Mouse (Mus musculus) layer of hippocampus, adult 2 months (tissue): ENCODE measurements around the gene Bptf. TPM values are rescaled to one million over a fixed set of nuclear protein-coding genes. Genes with fewer than 3 reads are reported as not detected.
"Not testable (repeated sequence)": the region's sequence is repeated elsewhere in the genome, so short reads cannot be mapped to it uniquely, and the experiment has no call there.

Experiments used
- DNase-seq, 2 experiments: peaks; one replicate each; pipeline ENCODE4 v3.0.0; 2022; ENCODE audit warnings: low spot score in 2 of 2
- H3K27ac ChIP-seq: fragments of 200-600 bp; 2 replicates; pipeline ENCODE4 v1.8.1; 2022
- H3K4me3 ChIP-seq: fragments of 200-600 bp; 2 replicates; pipeline ENCODE4 v1.8.1; 2022; ENCODE audit warnings: mild to moderate bottlenecking
- CTCF ChIP-seq: fragments of 200-600 bp; conservative IDR thresholded peaks from 2 replicates; pipeline ENCODE4 v1.8.1; 2022; ENCODE audit warnings: antibody characterized with exemption, mild to moderate bottlenecking, moderate library complexity
- total RNA-seq, 2 experiments: library from RNA; stranded (reverse); gene quantifications; 2 replicates each; pipeline ENCODE4 v1.2.3; 2021

The Bptf gene
- total RNA-seq, 2 experiments from 2014 or later = 69.3 to 76.2 TPM

DNA sequence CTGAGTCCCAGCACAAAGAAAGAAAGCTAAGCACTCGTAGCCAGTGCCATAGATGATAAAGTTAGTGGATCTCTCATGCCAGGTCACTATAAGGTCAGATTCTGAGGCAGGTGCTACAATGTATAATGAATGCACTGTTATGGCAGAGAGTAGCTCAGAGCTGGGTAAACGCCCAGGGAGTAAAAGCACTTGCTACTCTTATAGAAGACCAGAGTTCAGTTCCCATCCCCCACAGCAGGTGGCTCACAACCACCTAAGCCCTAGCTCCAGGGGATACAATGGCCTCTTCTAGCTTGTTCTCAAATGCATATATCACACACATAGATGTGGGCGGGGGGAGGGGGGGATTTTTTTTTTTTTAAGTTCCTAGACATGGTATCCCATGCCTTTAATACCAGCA, 3.8 kb upstream of the Bptf start:
- DNase-seq = no peak
- Histone ChIP-seq H3K27ac (no peak overlapping the region), H3K4me3 (no peak overlapping the region)
- no peak for TF ChIP-seq CTCF

DNA sequence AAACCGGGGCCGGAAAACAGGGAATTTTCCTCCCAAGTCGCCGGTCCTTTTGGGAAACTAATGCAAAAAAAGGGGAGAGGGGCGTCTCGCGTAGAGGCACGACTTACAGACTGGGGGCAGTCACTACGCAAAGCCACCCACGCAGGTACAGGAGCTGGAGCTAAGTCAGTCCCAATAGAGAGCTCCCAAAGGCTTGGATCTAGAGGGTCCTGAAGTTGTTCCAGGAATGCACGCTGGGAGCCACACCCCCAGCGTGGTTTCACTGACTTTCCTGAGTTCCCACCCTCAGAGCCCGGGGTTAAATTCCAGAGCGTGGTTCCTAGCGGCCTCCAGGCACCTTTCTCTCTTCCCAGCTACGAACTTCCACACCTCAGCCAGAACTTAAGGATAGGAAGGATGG, 499 bp upstream of the Bptf start:
- DNase-seq = no peak
- H3K27ac ChIP-seq = peak overlapping the region; percentile 96; the same call in 1 of the 2 replicates
- TF ChIP-seq CTCF = peak; percentile 1; the same call in 1 of the 2 replicates
- peak overlapping the region; percentile 57 for H3K4me3 ChIP-seq

DNA sequence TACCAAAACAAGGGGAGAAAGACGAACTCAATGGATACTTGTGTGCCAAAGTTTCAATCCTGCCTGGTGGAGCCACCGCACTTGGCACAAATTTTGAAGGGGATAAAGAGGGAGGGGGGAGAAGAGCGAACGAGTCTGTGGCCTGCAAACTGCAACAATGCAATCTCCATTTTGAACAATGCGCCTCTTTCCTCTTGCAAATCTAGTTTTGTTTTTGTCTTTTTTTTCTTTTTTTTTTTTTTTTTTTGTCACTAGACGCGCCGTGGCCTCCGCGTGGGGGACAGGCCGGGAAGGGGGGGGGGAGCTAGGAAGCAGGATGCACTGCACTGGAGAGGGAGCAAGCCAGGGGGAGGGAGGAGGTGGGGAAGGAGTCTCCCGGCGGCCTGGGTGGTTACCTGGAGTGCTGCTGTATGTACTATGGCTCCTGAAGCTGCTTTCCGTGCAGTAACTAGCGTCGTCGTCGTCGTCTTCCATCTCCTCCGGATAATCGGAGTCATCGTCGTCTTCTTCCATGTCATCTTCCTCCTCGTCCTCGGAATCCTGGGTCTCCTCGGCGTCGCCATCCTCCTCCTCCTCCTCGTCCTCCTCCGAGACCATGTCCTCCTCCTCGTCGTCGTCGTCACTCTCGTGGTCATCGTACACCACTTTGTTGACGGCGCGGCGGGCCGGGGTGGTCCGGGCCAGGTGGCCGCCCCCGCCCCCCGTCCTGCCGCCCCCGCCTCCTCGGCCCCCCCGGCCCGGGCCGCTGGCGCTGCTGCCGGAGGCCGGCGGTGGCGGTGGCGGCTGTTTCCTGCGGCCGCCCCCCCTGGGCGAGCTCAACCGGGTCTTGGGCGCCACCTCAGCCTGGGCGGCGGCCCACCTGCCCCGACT, 813 bp downstream of the Bptf start:
- peak; percentile 30 to 46 for DNase-seq
- Histone ChIP-seq H3K27ac (peak overlapping the region; percentile 96), H3K4me3 (peak overlapping the region; percentile 89)
- TF ChIP-seq CTCF = no peak

DNA sequence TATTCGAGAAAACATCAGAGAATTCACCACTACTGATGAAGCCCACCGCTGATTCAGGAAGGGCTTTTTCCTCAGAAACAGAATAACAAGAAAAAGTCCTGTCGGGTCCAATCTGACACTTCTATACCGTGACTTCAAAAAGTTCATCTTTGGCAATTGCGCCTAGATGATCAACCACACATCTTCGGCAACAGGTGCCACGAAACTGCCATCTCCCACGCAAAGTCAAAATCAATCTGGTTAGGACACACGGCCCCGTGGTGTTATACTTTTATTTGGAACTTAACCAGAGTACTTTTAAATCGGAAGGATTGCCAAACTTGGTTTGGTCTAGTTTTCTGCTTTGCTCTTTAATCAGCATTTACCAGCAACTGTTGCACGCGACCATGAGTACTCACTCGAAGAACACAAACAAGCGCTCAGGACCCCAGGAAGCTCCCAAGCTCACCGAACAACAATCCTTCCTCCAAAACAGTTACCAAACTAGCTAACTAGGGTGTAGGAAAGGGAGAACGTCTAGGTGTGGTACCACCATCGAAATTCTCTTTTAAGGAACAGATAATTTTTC, 1.6 kb downstream of the Bptf start:
- no peak for DNase-seq
- no peak for TF ChIP-seq CTCF
- Histone ChIP-seq H3K27ac (peak overlapping the region; percentile 96), H3K4me3 (peak overlapping the region; percentile 89)

DNA sequence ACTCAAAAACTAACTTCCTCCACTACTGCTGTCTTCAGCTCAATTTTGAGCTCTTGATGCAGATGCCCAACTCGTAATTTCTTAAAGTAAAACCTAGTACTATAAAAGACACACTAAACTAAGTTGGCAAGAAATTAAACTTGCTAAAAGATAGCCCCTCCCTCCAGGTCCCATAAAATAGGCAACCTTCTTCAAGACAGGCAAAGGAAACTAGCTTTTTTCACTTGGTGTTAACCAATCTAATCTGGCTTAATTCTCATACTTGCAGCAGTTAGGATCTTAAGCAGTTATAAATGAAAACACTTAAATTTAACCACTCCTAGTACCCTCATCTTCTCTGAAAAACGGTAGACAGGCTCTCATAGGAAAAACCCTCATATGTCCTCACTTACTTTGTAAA, 2.3 kb downstream of the Bptf start:
- TF ChIP-seq CTCF = no peak
- H3K4me3 ChIP-seq = peak overlapping the region; percentile 89
- DNase-seq = no peak
- H3K27ac ChIP-seq = no peak overlapping the region

DNA sequence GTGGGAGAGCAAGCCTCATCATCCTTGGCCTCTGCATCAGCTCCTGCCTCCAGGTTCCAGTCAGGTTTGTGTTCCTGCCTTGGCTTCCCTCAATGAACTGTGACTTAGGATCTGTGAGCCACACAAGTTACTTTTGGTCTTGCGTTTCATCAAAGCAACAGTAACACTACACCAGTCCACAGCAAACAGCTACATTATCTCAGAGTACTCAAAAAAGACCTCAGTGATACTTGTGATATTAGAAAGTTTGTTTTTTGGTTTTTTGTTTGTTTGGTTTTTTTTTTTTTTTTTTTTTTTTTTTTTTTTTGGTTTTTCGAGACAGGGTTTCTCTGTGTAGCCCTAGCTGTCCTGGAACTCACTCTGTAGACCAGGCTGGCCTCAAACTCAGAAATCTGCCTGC, 5.2 kb downstream of the Bptf start:
- not testable (repeated sequence) for H3K4me3 ChIP-seq, DNase-seq, H3K27ac ChIP-seq

DNA sequence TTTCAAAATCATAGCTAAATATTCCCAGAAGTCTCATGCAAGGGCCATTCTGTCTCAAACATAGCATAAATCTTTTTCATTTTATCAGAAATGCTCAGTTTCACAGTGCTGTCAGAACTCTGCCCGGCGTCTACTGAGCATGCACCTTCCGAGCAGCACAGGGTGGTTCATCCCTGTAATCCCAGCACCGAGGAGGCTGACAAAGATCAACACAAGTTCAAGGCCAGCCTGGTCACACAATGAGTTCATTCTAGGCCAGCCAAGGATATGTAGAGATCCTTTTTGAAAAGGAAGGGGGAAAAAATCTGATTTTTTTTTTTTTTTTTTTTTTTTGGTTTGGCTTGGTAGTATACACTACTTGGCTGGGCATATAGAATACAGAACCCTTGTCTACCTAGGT, 6.9 kb downstream of the Bptf start:
- no peak for DNase-seq
- no peak for TF ChIP-seq CTCF
- no peak overlapping the region for H3K4me3 ChIP-seq
- H3K27ac ChIP-seq = peak overlapping the region; percentile 25; the same call in 1 of the 2 replicates

DNA sequence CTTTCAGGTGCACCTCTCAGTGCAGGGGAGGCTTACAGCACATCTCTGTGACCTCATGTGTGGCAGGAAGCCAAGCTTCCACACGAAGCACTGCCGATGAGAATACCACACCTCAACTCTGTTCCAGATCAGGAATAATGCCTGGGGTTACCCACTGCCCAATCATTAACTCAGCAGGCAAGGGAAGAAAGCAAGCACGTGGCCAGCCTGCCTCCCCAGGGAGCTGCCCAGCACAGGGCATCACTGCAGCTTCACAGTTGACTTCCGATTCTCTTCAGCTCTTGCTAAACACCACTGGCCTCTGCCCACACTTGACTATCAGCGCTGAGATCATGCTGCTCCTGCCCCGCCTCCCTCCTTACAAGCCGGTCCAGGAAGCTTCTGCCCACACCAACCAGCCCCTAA, 7.6 kb downstream of the Bptf start:
- Histone ChIP-seq H3K4me3 (no peak overlapping the region), H3K27ac (peak overlapping the region; percentile 25; the same call in 1 of the 2 replicates)
- TF ChIP-seq CTCF = no peak
- no peak for DNase-seq

DNA sequence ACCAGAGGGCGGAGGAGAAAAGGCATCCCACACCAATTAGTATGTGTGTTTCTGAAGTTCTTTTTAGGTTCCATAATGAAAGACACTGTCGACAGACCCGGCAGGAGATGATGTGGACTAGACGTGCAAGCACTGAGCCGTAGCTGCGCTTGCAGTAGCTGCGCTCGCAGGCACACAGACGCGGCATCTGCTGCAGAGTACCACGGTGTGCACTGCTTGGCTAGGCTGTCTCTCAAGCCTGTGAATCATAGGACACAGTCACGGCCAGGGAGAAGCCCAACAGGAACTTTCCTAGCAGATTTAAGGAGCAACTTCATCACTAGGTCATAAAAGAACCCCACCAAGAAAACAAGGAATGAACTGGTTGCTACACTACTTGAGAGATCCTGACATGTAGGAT, 14.1 kb downstream of the Bptf start:
- no peak overlapping the region for H3K4me3 ChIP-seq
- TF ChIP-seq CTCF = no peak
- no peak for DNase-seq
- no peak overlapping the region for H3K27ac ChIP-seq

DNA sequence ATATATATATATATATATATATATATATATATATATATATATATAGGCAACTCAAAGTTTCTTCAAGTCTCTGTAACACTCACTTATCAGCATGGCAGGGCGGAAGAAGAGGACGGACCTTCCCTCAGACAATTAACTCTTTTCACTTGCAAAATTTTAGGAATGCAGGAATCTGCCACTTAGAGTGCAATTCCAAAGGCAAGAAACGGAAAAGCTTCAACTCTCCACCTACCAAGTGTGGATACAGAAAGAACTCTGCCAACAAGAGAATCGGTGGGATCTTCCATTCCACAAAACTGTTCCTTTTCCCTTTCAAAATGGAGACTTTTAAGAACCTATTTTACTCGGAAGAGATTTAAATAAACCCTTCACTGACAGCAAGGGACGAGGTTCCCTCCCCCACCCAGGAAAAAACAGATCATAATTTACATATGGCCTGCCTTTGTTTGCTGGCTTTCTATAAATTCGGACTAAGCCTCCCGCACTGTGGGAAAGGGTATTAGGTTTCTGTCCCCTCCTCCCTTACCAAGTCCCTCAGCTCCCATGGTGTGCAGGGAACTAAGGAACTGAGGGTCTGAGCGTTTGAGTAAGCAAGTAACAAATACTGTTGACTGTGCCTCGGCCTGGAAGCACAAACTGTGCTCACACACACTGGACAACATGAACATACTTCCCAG, 17.9 kb downstream of the Bptf start:
- Histone ChIP-seq H3K4me3 (no peak overlapping the region), H3K27ac (no peak overlapping the region)
- DNase-seq = no peak
- TF ChIP-seq CTCF = no peak

DNA sequence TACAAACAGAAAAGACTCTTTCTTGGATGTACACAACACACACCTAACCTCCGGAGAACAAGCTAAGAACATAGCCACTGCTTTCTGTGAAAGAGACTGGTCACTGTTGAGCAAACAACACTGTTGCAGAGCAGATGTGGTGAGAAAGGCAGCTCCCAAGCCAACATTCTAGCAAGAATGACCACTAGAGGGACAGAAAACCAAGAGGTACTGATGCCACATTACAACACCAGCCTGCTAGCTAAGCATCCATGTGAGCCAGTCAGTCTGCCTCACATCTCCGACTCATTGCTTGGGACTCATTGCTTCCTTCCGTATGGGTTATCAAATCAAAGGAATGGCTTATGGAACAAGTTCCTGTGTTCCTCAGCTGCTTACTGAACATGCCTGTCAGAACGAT, 18.8 kb downstream of the Bptf start:
- TF ChIP-seq CTCF = peak; percentile 73

DNA sequence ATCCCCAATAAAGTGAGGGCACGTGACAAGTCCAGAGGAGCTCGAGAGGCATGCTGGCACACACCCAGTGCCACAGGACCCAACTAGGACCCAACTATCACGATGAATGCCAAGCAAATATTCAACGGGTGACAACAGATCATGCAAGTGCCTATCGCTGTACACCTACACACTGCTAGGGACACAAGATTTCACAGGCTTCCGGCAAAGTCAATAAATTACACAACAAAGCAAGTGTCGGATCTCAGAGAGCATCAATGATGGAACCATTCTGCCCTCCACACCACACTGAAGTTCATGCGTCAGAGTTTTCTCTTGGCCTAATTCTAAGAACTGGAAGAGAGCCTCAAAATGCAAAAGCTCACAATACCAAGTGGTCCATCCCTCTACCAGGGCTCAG, 22.3 kb downstream of the Bptf start:
- TF ChIP-seq CTCF = no peak
- no peak for DNase-seq
- H3K27ac ChIP-seq = no peak overlapping the region
- no peak overlapping the region for H3K4me3 ChIP-seq

More for the DNA sequence above, 18.8 kb downstream of the Bptf start:
- H3K27ac ChIP-seq = no peak overlapping the region
- H3K4me3 ChIP-seq = no peak overlapping the region
- DNase-seq = no peak

DNA sequence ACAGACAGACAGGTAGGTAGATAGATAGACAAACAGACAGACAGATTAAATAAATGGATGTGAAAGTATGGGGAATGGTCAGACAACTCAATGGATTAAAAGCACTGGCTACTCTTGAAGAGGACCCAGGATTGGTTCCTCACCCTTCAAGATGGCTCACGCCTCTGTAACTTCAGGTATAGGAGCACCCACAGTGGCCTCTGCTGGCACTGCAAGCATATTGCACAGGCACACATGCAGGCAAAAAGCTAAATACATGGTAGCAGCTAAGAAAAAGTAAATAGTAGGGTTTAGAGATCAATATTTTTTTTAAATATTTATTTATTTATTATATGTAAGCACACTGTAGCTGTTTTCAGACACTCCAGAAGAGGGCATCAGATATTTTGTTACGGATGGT, 23.0 kb downstream of the Bptf start:
- peak; percentile 65 for TF ChIP-seq CTCF
- DNase-seq = no peak
- Histone ChIP-seq H3K27ac (no peak overlapping the region), H3K4me3 (no peak overlapping the region)
